Mouse (Mus musculus) small intestine, adult 2 months (tissue): Measurements from ENCODE around the gene Pde4dip. TPM values are rescaled to one million over a fixed set of nuclear protein-coding genes. Genes with fewer than 3 reads are reported as not detected.

Source experiments
- H3K27ac ChIP-seq: fragments of 200-500 bp; 2 replicates; pipeline ENCODE4 v1.5.1; 2012; ENCODE audit warnings: low read depth, low read length, control low read depth, inconsistent platforms; ENCODE audit not compliant: insufficient read depth
- H3K27me3 ChIP-seq: fragments of 200-500 bp; 2 replicates; pipeline ENCODE4 v1.6.1; 2012; ENCODE audit warnings: mild to moderate bottlenecking, moderate library complexity, low read length, inconsistent platforms; ENCODE audit not compliant: control insufficient read depth, insufficient read depth
- H3K36me3 ChIP-seq: fragments of 200-500 bp; 2 replicates; pipeline ENCODE4 v1.6.1; 2012; ENCODE audit warnings: mild to moderate bottlenecking, low read length, control low read depth, inconsistent platforms; ENCODE audit not compliant: control insufficient read depth, insufficient read depth
- H3K4me1 ChIP-seq: fragments of 200-500 bp; 2 replicates; pipeline ENCODE4 v1.6.1; 2012; ENCODE audit warnings: low read length, inconsistent platforms, mixed read lengths; ENCODE audit not compliant: control insufficient read depth, insufficient read depth, insufficient read length
- H3K4me3 ChIP-seq: fragments of 200-500 bp; 2 replicates; pipeline ENCODE4 v1.5.1; 2012; ENCODE audit warnings: low read depth, mild to moderate bottlenecking, control low read depth, inconsistent platforms, low read length, moderate library complexity
- CTCF ChIP-seq: fragments of 200-500 bp; IDR thresholded peaks from 2 replicates; pipeline ENCODE4 v1.5.1; 2012; ENCODE audit warnings: low read depth, mild to moderate bottlenecking, control low read depth, inconsistent platforms, low read length, moderate library complexity, mixed read lengths; ENCODE audit not compliant: insufficient replicate concordance, insufficient read length; ENCODE audit errors: extremely low read depth
- POLR2A ChIP-seq: fragments of 200-500 bp; IDR thresholded peaks from 2 replicates; pipeline ENCODE4 v1.6.1; 2012; ENCODE audit warnings: low read depth, mild to moderate bottlenecking, control low read depth, inconsistent platforms, low read length, moderate library complexity
- WGBS: fragments of 180-500 bp; shearing (Covaris S2); methylation state at CpG from one replicate; pipeline ENCODE4 v1.1.7; 2018; 5-methylcytosine and 5-hydroxymethylcytosine counted together
- polyA plus RNA-seq: library from polyadenylated mRNA; depleted of rRNA; stranded (reverse); fragments of >200 nt; gene quantifications from 2 replicates; pipeline ENCODE4 v1.2.3, GENCODE M21; 2012; rRNA removed

Pde4dip gene
- polyA plus RNA-seq = 8.0 and 12.2 TPM in 2 replicates

DNA sequence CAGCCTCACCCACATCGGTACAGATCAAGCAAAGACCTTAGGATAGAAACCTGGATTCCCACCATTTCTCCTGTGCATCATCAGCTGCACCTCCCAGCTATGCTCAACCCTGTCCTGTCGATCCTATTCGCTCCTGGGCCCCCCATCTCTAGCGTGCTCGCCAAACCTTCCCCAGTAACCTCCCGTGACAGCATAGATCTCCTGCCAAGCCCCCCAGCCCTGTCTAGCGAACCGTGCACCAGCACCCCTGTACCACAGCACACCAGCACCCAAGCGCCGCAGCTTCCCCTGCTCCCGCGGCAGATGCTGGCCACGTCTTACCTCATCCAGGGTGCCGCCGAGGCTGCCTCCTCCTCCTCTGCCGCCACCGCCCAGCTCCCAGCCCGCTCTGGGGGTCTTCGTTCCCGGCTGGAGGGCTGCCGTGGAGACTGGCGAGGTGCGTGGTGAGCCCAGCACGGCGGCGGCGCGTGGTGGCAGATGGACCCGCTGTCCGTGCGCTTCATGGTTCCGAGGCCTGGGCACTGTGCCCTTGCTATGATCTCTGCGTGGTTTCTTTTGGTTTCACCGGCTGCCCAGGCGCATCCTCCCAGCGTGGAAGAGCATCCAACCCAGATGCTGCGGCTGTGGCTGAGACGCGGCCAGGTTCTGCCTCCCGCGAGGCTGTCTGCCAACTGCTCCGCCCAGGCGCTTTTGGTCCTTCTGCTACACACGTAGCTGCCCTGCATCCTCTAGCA is at the start of gene Pde4dip:
Gene Pde4dip (minus strand): TSS at position 540 of the 734 bp plus-strand sequence.
- TF ChIP-seq CTCF = no peak
- 4% methylated on average over 44 of the region's 44 CpGs for WGBS
- peaks cover 4% of the 10 kb centered on the region; the same call in 1 of the 2 replicates for H3K4me1 ChIP-seq
- H3K27ac ChIP-seq = no peak within 1 kb of the TSS
- peaks cover 18% of the 10 kb centered on the region for H3K27me3 ChIP-seq
- H3K4me3 ChIP-seq = peak within 1 kb of the TSS; percentile 38
- no peaks in the 10 kb centered on the region for H3K36me3 ChIP-seq

DNA sequence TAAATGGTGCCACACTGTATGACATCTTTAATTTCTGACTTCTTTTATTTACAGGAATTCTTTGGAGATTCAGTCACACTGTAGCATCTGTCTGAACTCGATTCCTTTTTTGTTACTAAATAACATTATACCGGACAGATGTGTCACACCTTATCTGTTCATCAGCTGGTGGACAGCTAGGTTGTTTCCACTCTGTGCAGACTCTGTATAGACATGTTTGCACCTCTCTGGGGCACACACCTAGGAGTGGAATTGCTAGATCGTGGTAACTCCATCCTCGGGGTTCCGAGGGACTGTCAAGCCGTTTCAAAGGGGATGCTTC is 49.4 kb upstream of the Pde4dip start:
- WGBS = 80% methylated on average over 6 of the region's 6 CpGs
- Histone ChIP-seq H3K27ac (no peak overlapping the region), H3K4me3 (no peak overlapping the region), H3K27me3 (no peaks in the 10 kb centered on the region), H3K4me1 (peaks cover 4% of the 10 kb centered on the region; the same call in 1 of the 2 replicates), H3K36me3 (no peaks in the 10 kb centered on the region)
- TF ChIP-seq POLR2A = no peak
- TF ChIP-seq CTCF = no peak

DNA sequence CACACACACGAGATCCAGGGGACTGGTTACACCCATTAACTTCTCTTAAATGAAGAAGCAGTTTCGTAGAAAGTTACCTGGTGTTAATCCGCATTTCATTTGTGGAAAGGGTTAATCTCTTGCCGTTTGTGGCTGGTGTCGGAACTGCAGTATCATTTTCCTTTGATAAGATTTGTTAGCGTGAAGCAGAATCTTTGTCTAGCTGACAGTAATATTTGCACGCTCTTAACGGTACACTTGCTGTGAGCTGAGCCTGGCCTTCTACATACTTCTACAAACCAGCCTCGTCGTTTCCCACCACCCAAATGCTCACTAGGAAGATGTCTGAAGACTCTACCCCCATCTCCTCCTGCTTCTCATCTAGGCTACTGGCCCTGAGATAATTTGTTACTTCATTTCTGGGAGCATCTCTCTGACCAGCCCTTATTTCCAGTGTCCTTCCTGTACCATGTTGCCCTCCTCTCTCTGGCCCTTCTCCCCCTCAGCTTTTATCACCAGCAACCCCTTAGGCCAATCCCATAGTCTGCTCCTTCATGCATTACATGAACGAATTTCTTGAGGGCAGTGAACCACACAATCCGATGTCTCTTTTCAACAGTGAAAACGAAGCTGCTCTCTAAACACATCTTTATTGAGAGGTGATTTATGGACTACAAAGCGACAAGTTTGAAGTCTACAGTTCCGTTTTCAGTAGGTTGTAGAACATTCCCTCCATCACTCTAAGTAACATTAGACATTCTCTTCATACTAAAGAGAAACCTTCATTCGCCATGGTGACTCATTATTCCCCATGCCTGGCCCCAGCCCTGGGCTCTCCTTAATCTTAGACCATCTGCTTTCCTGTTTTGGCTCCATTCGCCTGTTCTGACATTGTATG is 48.8 kb upstream of the Pde4dip start:
- Histone ChIP-seq H3K36me3 (no peaks in the 10 kb centered on the region), H3K4me3 (no peak overlapping the region), H3K4me1 (peaks cover 4% of the 10 kb centered on the region; the same call in 1 of the 2 replicates), H3K27me3 (no peaks in the 10 kb centered on the region), H3K27ac (no peak overlapping the region)
- WGBS = 58% methylated on average over 17 of the region's 17 CpGs
- TF ChIP-seq POLR2A (no peak), CTCF (no peak)

DNA sequence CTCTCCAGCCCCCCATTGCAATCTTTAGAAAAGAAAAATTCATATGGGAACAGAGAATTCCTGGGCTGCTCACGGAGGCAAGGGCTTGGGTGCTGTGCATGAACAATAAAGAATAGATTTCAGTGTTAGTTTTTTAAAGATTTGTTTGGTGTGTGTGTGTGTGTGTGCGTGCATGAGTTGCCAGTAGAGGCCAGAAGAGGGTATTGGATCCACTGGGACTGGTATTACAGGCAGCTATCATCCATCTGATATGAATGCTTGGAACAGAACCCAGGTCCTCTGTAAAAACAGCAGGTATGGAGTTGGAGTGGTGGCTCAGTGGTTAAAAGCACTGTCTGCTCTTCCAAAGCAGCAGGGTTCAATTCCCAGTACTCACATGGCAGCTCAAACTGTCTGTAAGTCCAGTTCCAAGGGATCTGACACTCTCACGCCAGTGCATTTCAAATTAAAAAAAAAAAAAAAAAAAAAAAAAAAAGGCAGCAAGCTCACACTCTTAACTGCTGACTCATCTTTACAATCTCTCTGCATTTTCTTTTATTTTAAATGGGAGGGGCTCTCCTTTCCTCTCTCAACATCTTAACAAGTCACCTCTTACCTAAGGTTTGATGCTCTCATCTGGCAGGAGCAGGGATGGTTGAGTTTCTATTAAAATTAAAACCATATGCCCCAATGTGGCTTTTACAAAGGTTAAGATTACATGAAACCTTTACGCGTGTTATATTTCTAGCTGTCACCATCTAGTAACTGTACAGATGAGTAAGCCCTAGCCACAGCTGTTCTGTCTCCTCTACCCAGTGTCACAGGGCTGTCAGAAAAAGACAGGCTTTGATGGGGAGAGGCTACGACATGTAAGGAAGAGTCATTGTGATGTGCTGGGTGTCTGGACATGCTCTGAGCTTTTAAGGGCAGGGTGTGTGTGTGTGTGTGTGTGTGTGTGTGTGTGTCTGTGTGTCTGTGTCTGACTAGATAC is 46.1 kb upstream of the Pde4dip start:
- WGBS = 94% methylated on average over 6 of the region's 6 CpGs
- Histone ChIP-seq H3K36me3 (no peaks in the 10 kb centered on the region), H3K27ac (no peak overlapping the region), H3K4me3 (no peak overlapping the region), H3K27me3 (no peaks in the 10 kb centered on the region), H3K4me1 (peaks cover 6% of the 10 kb centered on the region; the same call in 1 of the 2 replicates)
- no peak for TF ChIP-seq POLR2A
- TF ChIP-seq CTCF = no peak

DNA sequence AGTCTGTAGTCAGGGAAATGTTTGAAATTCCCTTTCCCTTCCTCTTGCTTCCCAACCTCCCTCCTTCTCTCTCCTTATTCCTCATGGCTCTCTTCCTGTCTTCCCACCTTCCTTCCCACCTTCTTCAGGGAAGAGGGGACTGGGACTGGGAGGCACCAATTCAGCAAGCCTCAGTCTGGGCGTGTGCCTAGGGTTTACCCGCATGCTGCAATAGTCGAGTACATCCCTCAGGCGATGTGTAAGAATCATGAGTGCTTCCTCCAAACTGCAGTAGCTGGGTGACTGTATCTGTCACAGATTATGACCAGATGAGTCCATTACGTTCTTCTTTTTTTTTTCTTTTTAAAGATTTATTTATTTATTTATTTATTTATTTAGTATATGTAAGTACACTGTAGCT is 45.3 kb upstream of the Pde4dip start:
- Histone ChIP-seq H3K4me3 (no peak overlapping the region), H3K4me1 (peaks cover 6% of the 10 kb centered on the region; the same call in 1 of the 2 replicates), H3K27ac (no peak overlapping the region), H3K27me3 (no peaks in the 10 kb centered on the region), H3K36me3 (no peaks in the 10 kb centered on the region)
- no peak for TF ChIP-seq CTCF
- WGBS = 82% methylated on average over 5 of the region's 5 CpGs

DNA sequence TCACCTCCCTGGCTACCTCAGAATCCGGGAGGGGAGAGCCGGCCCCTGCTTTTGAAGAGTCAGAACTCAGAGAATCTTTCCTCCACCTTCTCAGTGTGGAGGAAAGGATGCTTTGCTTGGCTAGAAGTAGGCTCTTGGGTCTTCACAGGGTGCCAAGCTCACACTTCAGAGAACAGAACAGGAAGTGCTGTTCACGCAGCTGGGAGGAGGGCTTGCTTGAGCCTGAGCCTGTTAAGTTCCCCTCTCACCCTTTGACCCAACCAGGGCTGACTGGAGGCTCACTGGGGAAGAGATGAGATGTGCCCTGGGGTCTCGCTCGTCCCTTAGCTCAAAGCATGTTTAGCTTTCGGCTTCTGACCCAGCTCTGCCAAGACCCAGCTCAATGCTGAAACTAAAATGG is 44.7 kb upstream of the Pde4dip start:
- Histone ChIP-seq H3K4me3 (peak overlapping the region; percentile 12; the same call in 1 of the 2 replicates), H3K27ac (no peak overlapping the region), H3K36me3 (no peaks in the 10 kb centered on the region), H3K4me1 (peaks cover 6% of the 10 kb centered on the region; the same call in 1 of the 2 replicates), H3K27me3 (no peaks in the 10 kb centered on the region)
- 40% methylated on average over 6 of the region's 6 CpGs for WGBS
- TF ChIP-seq CTCF = no peak
- no peak for TF ChIP-seq POLR2A

DNA sequence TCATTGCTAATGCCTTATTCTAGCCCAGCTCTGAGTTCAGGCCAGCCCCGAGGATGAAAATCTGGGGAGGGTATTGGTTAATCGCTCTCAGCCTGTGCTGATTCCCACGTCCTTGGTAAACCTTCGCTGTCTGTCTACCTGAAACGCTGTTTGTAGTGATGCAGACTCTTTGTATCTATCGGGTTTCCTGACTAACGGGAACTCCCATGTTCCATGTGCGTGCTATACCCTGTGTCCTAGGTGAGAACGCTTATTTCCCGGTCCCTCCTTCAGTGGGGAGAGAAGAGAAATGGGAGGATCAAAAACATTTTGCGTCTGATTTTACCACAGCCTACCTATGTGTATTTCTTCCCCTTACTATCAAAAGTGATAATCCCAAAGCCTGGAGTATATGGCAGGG is 44.3 kb upstream of the Pde4dip start:
- Histone ChIP-seq H3K4me1 (peaks cover 6% of the 10 kb centered on the region; the same call in 1 of the 2 replicates), H3K4me3 (no peak overlapping the region), H3K36me3 (no peaks in the 10 kb centered on the region), H3K27me3 (no peaks in the 10 kb centered on the region), H3K27ac (no peak overlapping the region)
- 25% methylated on average over 11 of the region's 11 CpGs for WGBS
- no peak for TF ChIP-seq POLR2A
- TF ChIP-seq CTCF = no peak
